Mouse (Mus musculus): ENCODE data around the gene Sod1.

Sod1 gene

DNA sequence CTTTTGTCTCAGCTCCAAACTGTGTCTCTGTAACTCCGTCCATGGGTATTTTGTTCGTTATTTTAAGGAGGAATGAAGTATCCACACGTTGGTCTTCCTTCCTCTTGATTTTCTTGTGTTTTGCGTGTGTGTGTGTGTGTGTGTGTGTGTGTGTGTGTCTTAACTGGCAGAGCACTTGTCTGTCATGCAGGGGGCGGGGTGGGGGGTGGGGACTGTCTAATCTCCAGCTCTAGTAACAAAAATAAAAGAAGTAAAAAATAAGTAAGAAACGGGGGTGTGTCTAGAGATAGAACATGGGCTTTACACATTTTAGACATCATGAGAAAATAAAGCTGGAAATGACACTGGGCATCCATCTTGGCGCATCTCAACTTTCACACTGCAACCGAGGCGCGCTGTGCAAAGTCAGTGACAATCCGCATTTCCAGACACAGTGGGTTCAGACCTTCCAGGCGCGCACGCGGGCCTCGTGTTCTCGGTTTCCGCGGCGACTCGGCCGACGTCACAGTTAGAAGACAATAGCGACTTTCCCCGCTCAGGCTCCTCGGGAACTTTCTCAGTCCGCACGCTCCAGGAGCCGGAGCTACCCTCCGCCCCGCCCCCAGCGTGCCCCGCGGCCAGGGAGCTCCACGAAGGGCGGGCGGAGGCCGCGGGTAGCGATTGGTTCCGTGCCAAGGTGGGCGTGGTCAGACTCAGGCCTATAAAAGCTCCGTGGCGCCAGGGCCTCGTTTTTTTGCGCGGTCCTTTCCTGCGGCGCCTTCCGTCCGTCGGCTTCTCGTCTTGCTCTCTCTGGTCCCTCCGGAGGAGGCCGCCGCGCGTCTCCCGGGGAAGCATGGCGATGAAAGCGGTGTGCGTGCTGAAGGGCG, at the start of gene Sod1:
Sod1 (plus strand) TSS at position 729 of the 866 bp plus-strand sequence.
- DNase-seq, result peak; percentile 99

DNA sequence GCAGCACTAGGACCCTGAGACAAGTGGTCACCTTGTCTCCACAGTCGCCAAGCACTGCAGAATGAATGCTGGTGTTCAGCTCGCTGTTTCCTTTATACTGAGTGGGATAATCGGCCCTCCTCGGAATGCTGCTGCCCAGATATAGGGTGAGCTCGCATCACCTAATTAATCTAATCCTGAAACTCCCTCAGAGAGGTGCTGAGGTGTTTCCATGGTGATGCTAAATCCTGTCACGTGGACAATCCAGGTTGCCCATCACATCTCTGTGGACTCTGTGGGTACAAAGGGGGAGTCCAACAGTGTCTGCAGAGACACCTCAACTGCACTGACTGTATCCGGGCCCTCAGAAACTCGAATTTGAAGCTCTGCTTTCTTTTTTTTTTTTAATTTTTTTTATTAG, 49.1 kb upstream of the Sod1 start:
- DNase-seq, result no peak

DNA sequence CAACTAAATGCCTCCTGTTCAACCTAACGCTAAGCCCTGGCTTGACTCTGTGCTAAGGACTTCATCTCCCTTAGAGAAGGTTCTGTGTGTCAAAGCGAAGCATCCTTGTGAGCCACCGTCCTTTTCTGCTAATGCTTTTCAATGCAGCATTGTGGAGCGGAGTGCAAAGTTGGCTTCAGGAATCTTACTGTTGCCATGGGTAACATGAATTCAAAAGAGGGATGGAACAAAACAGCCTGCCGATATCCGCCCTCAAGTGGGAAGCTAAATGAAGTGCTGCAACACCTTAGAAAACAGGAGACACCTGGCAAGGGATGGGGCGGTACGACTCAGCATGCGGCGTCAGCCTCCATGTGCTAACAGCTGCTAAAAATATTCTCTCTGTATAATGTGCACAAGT, 44.1 kb upstream of the Sod1 start:
- DNase-seq, result peak; percentile 45

DNA sequence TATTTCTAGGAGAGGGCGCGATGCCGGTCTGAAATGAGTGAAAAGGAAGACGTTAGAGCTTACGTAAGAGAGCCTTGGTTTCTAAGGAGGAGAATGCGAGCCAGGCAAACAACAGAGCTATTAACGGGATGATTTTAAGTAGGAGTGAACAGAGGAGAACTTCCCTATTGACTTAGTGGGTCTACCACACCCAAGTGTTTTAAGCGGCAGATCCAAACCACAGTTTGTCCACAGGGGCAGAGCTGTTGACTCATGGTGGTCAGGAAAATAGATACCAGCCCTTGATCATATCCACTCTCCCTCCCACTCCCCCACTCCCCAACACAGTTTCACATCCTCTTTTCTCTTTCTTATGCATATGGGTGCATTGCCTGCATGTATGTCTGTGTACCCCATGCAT, 43.1 kb upstream of the Sod1 start:
- no peak for DNase-seq

DNA sequence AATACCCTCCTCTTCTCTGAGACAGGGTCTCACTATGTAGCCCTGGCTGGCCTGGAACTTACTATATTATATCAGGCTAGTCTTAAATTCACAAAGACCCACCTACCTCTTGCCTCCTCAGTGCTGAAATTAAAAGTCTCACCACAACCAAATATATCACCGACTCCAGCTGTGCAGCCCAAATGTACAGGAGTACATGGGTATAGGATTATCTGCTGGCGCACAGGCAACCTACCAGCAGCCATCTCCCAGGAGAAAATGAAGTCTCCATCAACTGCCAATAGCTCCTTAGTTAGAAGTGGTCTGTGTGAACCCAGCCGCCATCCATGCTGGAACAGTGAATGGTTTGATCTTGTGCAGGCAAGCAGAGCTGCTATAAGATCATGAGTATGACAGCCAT, 42.1 kb upstream of the Sod1 start:
- no peak for DNase-seq

DNA sequence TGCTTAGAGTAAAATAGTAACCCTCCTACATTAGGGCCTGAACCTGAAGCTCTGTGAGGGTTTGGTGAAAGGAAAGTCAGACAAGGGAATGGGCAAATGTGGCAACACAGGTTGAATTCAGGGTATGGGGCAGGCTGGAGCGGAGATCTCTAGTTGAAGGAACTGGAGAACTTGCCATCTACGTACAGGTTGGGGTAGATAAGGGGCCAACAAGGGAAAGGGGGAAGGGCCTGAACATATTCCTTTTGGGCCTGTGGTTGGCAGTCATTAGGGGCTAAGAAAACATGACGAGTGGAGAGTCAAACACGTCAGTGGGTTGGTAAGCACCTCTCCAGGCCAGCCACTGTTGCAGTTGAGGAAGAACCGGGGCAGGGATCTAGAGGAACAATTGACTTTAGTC, 40.7 kb upstream of the Sod1 start:
- no peak for DNase-seq

DNA sequence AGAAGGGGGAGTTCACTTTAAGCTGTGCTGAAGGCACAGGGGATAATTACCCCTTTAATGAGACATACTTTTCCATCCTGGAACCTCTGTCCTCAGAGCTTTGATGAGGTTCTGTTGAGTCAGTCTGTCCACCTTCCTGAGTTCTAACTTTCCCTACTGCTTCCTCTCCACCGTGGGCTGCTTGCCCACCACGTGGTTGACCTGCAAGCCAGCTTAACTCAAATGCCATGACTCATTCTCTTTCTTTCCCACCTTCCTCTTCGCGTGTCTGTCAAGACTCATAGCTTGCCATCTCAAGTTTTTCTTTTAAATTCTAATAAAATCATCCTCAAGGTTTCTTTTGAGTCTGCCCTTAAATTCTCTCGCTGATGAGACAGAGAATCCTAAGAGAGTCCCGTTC, 39.6 kb upstream of the Sod1 start:
- no peak for DNase-seq

DNA sequence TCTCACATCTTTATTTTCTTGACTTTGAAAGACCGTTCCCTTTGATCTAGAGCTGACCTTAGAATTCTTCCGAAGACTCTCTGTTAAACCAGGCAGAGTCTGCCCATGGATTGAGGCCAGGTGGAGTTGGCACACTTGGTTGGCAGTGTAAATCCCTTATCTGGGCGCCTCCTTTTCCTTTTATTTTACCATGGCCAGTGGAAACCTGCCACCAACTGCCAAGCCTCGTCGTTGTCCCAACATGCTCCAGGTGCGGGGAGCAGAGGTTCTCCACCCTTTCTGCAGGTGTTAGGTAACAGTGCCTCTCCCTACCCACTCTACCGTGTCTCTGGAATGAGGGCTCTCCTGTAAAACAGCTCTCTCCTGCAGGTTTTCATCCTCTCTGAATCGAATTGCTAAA, 38.9 kb upstream of the Sod1 start:
- DNase-seq, result no peak

DNA sequence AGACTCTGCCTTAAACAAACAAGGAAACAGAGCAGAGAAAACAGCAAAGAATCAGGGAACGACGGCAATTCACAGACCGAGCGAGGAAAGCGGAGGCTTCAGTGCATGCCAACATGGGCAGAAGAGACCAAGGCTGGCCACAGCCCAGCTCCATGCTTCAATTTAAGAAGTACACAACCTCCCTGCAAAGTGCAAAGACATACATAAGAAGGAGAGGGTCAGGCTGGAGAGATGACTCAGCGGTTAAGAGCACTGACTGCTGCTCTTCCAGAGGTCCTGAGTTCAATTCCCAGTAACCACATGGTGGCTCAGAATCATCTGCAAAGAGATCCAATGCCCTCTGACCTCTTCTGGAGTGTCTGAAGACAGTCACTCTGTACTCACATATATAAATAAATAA, 36.4 kb upstream of the Sod1 start:
- DNase-seq, result no peak

DNA sequence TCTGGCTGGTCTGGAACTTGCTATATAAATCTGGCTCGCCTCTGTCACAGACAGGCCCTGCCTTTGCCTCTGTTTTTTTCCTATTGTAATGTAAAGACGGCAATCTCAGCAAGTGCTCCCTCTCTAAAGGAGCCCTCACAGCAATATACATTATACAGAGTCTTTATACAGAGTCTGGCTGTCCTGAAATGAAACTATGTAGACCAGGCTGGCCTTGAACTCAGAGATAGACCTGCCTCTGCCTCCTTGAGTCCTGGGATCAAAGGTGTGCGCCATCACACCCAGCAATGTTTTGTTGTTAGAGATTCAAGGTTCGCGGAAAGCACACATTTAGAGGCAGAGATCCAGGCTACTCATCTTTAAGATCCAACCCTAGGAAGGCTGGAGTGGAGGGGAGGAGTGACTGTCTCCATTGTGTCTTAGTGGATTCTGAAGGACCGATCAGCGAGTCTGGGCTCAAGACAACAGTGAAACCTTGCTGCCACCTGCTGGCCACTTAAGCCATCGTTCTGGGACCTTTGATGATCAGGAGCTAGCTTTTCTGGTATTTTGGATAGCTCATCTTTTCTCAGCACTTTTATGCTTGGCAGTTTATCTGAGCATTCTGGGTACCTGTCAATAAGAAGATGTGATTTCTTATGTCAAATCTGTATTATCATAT, 34.5 kb upstream of the Sod1 start:
- peak; percentile 88 for DNase-seq

DNA sequence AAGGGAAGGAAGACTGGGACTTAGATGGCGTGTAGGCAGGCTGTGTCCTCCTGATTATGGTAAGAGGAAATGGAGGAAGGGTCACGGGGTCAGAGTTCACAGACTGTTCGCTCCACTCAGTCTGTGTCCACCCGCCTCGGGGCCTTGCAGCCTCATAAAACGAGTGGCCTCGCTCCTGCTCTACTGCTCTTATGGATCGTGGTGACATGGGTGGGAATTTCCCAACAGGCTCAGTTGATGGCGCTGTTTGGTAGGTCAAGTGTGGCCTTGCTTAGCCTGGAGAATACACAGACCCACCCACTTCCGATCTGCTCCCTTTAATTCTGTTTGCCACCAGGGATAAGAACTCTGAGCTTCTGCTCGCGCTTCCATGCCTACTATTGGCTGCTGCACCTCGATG, 33.1 kb upstream of the Sod1 start:
- peak; percentile 71 for DNase-seq

DNA sequence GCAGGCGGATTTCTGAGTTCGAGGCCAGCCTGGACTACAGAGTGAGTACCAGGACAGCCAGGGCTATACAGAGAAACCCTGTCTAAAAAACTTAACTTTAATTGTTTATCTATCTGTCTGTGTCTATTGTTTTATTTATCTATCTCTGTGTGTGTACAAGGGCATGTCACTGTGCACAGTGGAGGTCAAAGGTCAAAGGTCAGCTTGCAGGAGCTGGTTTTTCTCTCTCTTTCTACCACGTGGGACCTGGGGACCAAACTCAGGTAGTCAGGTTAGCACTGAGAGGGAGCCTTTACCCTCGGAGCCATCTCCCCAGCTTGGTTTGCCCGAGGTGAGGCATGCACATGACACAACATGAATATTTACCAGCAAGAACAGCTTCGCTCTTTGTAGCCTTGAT, 29.3 kb upstream of the Sod1 start:
- DNase-seq, result no peak

DNA sequence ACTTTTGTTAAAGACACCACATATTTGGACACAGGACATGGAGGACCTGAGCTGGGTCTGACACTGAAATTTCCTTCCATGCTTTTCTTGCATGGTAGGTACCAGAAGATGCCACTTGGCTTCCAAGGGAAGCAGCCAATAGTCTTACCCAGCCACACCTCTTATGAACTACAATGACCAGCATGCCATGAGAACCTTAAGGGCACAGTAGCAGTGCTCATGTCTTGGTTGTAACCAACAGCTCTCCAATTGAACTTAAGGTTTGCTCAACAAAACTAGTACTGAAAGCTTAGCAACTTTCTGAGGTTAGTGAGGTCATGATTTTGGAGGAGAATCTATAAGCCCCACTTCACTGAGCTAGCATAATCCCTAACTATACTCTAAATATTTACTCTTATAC, 26.8 kb upstream of the Sod1 start:
- no peak for DNase-seq

DNA sequence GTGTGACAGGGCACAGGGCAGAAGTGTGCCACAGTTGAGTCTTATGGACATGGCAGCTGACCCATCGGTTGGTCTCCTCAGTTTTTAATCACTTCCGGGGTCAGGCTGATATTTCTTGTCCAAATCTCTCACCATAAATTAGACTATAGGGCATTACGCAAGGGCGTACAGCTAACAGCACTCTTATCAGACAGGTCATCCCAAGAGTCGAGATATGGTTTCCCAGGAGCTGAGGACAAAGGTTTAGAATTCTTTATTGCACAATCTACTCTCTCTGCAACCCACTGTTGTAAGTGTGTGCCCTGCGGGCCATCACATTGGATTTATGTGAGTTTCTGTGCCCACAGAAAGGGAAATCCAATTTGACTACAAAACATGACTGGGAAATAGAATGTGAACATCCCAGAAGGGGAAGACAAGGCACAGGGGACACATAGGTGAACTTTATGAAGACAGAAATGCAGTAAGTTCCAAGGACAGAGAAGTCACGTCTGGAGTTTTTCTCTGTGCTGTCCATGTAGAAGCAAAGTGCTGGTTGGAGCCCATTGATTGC, 23.8 kb upstream of the Sod1 start:
- no peak for DNase-seq

DNA sequence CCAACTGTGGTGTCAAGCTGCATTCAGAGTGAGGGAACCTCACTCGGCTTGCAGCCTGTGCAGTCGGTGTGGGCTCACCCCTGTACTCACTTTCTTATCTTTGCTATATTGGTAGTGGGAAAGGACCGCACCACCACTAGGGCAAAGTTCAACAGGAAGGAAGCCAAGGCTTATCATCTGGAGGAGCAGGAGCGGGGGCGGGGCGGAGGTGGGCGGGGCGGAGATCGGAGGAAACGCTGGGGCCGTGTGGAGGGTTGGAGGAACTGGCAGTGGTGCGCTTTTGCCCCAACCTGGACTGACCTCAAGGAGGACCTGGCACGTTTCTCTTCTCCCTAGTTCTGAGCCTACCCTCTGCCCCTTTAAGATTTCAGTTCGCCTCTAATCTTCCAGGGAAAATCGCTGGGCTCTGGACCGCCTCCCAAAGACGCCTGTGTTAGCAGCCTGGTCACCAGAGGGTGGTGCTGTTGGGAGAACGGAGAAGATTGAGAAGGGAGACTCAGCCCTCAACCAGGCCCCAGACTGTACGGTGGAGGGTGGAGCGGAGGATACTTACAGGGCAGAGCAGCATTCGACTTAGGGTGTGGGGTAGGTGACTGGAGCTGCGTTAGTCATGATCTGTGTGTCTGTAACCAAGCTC, 23.1 kb upstream of the Sod1 start:
- peak; percentile 86 for DNase-seq

DNA sequence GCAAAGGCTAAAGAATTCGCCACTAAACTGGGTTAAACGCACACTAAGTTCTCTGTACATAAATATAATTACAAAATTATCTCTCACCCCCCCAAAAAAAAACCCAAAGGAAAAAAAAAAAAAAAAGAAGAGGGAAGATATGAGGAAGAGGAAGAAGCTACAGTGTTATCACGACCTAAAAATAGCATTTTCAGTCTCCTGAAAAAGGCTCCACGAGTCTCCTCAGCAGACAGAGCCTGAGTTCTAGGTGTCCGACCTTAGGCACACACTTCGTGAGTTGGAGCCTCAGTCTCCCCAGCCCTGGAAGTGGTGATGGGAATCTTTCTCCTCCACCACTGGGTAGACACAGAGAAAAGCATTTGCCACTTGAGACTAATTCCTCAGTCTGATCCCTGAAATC, 21.9 kb upstream of the Sod1 start:
- DNase-seq, result no peak

DNA sequence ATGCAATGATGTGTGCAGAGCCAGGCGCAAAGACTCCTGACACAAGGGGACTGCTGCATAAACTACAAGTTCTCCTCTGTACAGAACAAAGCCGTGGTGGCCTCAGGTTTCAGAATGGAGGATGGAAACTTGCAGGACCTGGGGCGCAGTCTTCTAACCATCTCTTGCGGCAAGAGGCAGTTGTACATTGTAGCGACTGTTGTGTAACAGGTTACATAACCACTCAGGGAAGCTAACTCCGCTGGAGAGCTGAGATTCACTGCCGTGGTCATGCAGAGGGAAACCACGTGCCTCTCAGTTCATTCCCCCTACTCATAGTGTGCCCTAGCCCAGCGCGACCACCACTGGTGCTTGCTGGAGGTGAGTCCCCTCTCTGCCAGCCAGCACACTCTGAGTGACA, 21.4 kb upstream of the Sod1 start:
- DNase-seq, result no peak

DNA sequence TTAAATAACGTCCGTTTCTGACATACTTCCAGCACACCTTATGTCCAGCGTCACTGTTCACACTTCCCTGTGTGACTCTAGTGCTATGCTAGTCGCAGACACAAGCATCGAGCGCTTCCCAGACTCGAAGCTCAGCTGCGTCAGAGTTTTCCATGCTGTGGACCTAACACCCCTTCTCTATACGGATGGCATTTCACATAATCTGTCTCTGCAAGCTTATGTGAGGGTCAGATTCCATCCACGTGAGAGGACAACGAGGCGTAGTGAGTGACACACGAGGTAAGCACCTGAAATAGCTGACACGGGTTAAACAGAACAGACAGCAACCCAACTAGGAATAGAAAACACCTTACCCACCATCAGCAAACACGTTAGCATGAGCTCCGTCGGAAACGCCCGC, 18.4 kb upstream of the Sod1 start:
- DNase-seq, result no peak

DNA sequence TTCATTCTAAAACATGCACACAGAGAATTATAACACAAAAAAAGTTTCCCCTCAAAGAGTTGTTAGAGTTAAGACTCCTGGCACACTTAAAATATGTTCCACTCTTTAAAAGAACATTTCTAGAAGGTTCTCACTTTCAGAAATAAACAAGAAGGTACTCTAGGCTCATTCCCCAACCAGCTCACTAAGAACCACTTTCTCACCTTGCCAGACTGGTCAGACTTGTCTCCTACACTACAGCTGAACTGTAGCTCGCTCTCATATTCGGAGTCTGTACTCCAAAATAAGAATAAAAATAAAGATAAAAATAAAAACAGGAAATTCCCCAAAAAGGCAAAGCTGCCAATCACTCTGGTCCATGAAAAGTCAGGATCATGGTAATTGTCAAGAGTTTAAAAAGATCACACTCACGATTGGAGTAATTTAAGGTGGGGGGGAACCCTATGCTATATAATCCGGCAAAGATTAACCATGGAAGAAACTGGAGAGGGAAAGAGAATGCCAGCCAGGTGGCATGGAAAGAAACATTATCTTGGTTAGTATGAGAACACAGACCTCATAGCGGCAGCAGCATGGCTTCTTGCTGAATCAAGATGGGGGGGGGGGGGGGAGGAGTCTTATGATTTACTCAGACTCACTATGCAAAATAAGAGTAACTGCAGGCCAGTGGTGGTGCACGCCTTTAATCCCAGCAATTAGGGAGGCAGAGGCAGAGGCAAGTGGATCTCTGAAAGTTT, 17.2 kb upstream of the Sod1 start:
- no peak for DNase-seq

DNA sequence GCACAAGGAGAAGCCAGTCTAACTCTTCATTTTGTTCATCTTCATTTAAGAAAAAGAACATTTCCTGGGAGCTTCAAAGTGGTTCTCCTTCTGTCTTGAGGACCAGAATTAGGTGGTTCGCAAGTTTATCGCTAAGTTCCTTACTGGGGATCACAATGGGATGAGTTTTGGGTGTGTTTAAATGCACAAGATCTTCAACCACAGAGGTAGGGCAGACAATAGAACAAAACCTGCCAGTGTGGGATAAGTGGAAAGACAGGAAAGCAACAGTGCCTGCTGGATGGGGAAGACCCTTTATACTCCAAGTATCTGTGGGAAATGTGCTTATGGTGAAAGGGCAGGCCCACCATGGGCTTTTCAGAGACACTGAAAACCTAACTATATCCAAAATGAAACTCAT, 15.7 kb upstream of the Sod1 start:
- DNase-seq, result no peak

DNA sequence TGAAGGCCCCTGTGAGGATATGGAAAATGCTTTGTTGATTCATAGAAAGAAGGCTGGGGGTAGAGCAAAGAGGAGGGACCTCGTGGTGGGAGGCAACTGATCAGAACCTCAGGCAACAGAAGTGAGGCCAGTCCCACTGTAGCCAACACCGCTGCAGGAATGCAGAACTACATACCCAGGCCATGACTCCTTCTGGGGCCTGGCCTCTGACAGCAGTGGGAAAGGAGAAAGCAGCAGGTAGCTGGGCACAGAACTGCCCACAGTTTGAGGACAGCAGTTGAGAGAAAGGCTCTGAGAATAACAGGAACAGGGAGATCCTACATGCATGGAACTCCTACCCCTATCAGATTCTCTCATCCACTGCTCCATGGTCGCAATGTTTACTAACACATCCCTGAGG, 11.6 kb upstream of the Sod1 start:
- no peak for DNase-seq

DNA sequence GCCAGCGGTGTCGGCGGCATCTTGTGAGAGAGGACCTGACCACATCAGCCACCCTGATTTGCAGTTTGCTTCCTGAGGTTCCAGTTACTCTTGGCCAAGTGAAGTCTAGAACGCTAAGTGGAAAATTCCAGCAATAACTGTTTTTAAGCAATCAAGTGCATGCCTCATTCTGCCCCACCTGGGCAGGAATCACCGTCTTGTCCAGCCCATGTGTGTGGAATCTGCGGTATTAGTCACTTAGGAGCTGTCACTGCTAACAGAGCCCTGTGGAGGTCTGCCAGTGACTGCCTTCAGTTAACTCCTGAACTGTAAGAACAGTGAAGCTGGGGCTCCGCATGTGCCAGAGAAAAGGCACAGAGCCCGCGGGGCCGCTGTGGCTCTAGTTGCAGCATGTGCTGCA, 9.8 kb upstream of the Sod1 start:
- no peak for DNase-seq

DNA sequence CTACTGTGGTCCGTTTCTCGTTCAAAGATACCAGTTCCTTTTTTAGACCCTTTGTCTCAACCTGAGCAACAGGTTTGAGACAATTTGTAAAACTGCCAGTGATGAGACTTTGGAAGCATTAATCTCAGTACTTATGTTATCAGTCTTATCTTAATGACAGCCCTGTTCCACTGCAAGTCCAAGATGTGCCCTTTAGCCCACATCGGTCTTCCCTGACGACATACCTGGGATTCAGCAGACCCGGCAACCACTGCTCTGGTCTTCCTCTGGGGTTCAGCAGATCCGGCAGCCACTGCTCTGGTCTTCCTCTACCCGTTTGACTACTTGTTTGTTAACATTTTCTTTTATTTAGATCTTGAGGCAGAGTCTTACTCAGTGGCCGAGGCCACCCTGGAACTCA, 8.8 kb upstream of the Sod1 start:
- DNase-seq, result no peak
